Mouse (Mus musculus) lung, postnatal 14 days (tissue): Measurements from ENCODE around the gene Patl2.
A peak's percentile ranks its signal among the peaks of the same experiment; 100 is the strongest.

Experiments used
- DNase-seq: peaks from one replicate; pipeline ENCODE4 v3.0.0; 2021

The Patl2 gene

DNA sequence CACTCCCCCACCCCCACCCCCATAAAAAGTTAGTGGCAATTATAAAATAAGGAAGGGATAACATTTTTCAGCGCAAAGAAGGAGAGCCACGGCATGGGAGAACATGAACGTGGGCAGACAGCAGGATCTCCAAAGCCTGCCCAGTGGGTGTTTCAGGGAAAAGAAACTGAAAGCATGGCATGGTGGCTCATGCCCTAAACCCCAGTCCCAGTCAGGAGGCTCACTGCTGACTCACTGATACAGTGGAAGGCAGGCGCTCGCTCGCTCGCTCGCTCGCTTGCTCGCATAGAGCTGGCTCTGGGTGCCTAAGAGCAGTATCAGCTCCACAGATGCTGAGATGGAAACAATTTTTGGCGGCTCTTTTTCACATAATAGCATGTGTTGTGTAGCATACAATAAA is 21.7 kb downstream of the Patl2 start:
- no peak for DNase-seq

DNA sequence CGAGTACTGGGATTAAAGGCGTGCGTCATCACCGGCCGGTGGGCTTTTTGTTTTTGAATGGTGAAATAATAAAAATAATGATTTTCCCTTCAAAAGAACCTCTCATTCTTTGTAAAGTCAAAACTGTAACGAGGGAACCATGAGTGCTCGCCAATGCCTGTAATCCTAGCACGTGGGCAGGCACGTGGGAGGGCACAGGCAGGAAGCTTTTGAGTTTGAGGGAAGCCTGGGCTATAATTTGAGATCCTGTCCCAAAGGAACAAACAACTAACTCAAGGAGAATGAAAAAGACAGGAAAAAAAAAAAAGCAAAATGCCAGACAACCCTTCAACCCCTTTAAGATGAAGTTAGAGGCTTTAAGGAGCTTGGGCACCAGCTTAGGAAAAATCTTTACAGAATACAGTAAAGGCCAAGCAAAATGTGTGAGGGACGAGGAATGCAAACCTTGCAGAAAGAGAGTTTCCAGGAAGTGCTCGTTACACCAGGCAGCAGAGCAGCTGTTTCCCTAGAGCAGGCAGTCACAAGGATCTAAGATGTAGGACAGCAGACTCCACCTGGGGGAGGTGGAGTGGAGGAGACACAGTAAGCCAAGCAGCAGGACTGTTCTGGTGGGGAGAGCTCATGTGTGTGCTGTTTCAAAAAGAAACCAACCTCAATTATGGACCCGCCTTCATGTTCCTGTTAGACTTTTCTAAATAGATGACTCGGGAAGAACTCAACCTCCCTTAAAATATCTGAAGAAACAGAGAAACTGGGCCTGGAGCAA is 22.4 kb downstream of the Patl2 start:
- no peak for DNase-seq

DNA sequence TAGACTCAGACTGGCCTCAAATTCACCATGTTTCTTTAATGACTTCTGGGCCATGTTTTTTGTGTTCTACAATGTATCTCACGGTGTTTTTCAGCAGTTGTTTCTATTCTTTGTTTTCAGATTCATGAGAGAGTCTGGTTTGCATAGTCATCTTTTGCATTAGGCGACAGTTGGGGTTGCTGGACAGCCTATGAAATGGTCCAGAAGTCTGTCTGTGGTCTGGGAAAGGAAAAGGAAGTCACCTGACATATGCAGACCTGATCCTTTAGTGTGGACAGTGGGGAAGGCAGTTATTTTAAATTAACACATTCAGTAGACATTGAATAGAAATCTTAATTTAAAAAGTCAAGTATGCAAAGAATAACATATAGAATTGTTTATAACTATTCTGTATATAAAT is 23.5 kb downstream of the Patl2 start:
- DNase-seq, result no peak

DNA sequence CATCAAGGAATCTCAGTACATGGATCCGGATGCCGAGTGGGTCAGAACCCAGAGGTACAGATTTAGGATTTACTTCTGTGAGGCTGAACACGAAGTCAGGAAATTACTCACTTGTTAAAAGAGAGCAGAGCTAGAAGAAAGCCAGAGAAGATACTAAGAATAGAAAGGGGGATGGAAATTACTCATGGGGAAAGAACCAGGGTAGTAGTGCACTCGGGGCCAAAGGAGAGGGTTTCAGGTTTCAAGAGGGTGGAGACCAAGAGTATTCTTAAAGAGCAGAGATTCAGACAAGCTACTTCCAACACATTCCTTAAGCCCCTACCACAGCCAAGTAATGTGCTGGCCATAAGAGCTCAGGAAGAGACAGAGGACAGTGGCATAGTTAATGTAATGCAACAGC is 24.4 kb downstream of the Patl2 start:
- no peak for DNase-seq

DNA sequence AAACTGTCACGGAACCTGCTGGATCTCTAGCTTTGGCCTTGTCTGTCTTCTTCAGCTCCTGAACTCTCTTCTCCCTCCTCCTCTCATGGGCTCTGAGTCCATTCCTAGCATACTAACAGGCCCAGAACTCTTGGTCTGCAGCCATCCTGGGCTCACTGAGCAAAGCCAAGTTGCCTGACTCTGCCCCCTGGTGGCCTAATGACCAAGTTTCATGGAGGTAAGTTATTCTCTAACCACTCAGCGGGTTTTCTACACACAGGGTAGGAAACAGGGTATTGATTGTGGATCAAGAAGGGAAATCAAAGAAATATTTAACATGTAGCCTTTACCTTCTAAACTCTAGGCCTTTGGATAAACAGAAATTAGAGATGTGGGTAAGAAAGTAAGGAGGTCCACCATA is 25.3 kb downstream of the Patl2 start, which contains the start of gene Trim69:
Gene Trim69 (plus strand): TSS at position 21 of the 400 bp plus-strand sequence.
- DNase-seq, result peak; percentile 92

DNA sequence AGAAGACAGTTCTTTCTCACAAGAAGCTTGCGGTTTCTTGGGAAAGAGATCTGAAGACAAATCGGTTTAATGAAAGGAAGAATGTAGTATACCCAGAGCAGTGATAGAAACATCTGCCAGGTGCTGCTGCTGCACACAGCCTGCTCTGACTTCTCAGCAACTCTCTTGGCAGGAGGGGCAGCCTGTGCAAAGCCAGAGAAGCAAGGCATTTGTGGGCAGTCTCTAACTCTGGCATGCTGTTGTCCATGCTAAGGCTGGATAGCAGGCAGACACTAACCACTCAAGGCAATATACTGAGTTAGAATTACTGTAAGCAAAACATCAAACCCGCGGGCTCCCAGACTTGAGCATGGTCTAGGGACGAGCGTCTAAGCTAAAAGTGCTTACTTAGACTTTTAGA is 26.3 kb downstream of the Patl2 start:
- DNase-seq, result no peak

DNA sequence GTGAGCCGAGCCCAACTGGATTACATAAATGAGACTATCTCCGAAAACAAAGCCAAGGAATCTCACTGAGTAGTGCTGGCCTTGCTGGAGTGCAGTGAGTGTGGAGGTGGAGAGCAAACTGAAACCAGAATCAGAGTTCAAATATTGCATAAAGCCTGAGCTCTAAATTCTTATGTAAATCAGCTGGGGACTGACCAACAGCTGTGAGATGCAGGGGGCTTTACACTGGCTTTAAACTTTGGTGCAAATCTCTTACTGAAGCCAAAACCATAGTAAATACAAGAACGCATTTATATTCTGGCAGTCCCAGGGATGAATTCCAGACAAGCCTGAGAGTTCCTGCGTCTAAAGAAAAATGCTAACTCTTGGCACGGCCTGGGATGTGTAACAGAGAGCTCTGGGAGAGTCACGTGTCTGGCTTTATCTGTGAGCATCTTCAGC is 27.6 kb downstream of the Patl2 start:
- DNase-seq, result no peak

DNA sequence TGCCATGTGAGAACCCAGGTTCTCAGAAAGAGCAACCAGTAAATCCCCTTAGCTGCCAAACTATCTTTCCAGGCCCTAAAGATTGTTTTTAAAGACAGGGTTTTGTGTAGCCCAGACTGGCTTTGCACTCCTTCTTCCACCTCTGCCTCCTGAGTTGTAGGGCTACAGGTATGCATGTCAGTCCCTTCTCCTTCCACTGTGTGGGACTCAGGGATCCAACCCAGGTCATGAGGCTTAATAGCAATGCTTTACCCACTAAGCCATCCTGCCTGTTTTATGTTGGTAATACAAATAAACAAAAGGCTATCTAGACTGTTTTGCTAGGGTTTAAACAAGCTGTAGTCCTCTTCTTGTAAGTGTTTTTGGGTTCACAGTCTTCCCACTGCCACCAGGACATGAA is 28.4 kb downstream of the Patl2 start:
- DNase-seq, result no peak

DNA sequence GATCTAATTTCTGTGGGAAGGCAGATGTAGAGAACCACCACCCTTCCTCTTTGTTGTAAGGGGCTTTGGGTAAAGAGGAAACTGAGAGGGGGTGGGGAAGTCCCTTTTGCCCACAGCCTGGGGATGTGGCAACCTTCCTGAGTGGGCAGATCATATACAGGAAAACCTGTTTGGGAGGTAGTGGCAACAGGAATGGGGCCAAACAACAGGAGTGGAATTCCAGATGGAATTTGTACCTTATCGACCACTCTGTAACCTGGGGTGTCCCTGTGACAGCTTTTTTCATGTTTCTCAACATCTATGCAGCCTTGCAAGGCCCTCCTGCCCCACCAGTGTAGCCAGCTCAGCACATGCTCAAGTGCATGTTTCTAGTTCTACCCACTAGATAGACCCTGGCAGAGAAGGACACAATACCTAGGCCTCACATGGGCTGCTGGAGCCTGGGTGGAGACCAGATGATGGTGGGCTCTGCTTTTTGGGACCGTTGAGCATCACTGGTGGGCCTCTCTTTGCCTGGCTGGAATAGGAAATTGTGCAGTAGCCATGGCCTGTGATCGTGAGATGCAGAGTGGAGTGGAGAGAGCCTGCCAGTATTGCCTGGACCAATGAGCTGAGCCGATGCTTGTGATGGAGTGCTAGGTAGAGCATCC is 29.8 kb downstream of the Patl2 start:
- no peak for DNase-seq

DNA sequence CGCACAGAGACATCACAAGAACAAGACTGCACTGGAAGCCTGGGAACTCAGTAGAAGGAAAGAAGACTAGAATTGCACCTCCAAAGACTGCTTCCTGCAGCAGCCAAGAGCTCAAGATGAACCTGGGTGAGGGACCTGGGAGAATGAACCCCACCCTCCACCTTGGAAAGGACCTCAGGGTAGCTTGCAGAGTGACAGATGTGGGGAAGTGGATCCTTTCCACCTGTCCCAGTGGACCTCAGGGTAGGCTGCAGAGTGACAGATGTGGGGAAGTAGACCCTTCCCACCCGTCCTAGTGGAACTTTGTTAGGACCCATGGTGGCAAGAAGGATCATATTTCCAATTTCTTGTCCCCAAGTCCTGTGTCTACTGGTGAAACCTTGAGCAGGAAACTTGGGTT is 30.7 kb downstream of the Patl2 start:
- no peak for DNase-seq

DNA sequence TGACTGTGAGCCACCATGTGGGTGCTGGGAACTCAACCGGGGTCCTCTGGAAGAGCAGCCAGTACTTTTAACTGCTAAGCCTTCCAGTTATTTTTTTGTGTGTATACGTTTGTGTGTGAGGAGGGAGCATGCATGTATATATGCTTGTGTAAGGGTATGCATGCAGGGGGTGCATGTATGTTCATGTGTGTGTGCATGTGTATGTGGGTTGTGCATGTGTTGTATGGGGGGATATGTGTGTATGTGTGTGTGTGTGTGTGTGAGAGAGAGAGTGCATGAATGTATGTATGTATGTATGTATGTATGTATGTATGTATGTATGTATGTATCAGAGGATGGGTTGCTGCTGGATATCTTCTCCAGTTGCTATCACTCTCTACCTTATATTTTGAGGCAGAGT is 31.5 kb downstream of the Patl2 start:
- no peak for DNase-seq

DNA sequence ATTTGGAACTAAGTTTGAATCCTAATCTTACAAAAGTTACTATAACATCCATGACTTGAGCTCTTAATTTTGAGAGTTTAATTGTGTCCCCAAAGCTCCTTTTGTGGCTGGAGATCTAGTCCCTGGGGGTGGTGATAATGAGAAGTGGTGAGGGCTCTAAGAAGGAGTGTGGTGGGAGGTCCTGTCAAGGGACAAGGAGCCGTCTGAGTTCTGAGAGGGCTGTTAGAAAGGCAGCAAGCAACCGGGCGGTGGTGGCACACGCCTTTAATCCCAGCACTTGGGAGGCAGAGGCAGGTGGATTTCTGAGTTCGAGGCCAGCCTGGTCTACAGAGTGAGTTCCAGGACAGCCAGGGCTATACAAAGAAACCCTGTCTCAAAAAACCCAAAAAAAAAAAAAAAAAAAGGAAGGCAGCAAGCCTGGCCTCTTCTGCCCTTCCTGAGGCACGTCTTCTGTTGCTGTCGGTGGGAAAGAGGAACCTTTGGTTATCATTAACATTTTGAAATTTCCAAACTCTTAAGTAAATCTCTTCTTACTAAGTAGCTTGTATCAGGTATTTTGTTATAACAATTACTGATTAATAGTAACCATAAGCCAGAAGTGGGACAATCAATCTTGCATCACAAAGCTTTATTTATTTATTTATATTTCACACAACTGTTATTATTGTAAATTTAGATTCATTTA is 32.2 kb downstream of the Patl2 start:
- DNase-seq, result no peak

DNA sequence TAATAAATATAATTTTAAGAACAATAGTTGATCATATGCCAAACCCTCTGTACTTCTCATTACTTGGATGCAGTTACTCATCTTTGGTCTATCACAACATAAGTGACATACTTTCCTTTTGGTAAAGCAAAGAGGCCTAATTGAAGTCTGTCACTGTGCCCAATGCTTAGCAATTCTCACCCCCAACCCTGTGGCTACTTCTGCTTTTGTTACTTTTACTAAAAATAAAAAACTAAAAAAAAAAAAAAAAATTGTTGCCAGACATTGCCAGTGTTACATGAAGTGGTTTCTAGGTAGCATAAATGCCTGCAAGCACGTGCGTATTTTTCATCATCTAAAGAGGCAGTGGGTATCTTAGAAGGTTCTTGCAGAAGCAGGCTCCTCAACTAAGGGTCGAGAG is 33.1 kb downstream of the Patl2 start:
- no peak for DNase-seq

DNA sequence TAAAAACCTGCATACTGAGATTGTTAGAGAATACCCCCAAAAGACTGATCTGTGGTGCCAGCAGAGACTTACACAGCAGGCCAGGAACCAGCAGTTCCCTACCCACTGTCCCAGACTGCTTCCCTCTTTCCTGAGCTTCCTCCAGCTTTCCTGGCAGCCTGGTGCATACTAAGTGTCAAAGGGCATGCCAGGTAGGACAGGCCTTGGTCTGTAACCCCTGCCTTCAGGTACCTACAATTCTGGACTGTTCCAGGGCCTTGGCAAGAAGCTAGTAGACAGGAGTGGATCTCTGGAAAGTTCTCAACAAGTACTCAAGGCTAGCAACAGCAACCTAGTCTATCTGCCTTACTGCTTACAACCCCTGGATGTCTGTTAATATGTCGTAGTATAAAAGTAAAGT is 34.8 kb downstream of the Patl2 start:
- DNase-seq, result no peak

DNA sequence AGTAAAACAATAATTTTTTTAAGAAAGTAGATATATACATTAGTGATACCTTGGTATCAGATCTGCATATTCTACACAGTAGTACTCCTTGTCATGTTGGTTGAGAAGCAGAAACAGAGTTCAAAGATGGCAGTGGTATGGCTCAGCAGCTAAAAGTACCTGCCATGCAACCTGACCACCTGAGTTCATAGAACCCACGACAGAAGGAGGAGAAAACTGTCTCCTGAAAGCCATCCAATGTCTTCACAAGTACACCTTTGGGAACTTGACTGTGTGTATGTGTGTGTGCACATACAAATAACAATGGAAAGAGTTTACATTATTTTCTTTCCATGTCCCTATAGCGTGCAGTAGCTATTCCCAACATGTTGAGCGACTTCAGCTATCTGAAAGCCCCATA is 36.3 kb downstream of the Patl2 start:
- no peak for DNase-seq

DNA sequence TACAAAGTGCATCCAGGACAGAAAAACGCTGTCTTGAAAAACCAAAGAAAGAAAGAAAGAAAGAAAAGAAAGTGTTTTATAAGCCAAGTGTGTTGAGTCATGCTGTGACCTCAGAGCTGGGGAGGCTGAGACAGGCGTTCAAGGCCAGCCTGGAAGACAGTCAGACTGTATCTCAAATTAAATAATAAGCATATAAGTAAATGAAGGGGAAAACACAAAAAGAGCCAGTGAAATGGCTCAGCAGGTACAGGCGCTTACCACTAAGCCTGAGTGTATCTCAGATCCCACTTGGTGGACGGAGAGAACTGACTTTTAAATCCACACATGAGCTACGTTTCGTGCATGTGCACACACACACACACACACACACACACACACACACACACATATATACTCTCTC is 36.7 kb downstream of the Patl2 start:
- no peak for DNase-seq

DNA sequence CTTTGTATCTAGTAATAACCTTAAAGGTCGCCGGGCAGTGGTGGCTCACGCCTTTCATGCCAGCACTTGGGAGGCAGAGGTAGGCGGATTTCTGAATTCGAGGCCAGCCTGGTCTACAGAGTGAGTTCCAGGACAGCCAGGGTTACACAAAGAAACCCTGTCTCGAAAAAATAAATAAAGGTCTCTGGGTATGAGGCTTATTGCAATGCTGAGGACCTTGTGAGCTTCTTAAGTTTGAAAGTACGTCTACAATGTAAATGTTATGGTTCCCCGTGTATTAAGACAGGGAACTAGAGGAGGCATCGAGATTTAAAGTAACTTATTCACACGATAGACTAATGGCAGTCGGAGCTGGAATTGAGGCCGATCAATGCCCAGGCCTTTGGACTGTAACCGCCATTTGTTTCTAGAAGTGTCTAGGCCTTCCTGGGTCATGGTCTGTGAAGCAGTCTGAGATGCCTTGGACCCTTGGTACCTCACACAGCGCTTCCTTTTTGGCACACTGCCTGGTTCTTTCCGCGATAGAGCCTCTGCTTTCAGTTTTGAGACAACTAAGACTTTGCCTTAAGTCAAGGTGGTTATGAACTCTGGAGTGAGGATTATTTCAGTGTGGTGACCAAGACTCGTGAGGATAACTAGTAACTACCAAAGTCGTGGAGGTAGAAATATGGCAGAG is 37.6 kb downstream of the Patl2 start:
- DNase-seq, result peak; percentile 85

DNA sequence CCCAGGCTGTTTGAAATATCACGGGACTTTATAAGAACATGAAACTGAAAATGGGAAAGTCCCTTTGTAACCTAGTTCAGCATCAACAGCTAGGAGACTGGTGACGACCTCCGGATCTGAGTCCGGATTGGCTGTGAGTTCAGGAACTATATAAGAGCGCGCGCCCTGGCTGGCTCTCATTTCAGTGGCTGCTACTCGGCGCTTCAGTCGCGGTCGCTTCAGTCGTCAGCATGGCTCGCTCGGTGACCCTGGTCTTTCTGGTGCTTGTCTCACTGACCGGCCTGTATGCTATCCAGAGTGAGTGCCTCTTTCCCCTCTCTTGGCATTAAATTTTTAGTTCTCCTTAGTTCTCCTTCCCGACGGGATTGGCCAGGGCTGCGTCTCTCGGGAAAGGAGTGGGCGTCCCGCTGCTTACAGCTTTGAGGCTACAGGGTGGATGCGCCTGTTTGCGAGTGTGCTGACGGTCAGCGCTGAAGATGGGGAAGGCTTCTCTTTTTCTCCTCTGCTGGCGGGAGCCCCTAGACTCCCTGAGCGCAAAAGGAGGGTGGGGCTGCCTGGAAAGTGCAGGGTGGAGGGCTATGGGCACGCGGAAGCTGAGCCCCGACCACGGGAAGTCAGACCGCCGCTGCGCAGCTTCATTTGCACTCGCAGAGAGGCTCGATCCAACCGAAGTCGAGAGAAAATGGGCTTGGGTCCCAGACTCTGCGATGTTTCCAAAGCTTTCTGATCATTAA is 38.3 kb downstream of the Patl2 start, which contains the start of gene B2m:
Gene B2m (plus strand): TSS at position 179 of the 734 bp plus-strand sequence.
- DNase-seq, result peak; percentile 97

DNA sequence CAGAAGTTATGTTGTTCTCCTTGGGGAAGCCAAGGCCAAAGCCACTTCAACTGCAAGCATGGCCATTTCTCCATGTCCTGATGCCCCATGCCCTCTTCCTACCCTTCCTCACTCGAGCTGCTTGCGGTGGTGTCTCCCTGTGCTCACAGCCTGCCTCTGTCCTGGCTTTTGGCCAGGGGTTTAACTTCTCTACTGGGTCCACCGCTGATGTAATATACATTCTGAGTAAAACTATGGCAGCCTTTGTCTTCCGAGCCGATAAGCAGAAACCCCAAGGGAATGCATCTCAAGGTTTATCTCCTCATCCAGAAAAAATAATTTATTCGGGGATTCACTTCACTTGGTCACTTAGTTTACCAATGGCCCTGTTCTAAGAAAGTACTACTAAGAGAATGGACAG is 39.3 kb downstream of the Patl2 start:
- no peak for DNase-seq

DNA sequence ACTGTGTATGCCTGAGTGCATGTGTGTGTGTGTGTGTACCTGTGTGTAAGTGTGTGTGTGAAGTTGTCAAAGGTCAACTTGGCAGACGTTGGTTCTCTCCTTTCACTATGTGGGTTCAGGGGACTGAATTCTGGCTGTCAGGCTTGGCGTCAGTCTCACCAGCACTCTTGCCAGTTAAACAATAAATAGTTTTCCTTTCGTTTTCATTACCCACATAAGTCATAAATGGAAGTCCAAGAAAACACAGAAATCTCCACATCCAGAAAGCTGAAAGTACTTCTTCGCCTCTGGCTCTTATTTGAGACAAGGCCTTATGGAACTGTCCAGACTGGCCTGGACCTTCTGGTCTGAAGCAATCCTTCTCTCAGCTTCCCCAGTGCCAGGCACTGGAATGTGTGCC is 40.2 kb downstream of the Patl2 start:
- no peak for DNase-seq

DNA sequence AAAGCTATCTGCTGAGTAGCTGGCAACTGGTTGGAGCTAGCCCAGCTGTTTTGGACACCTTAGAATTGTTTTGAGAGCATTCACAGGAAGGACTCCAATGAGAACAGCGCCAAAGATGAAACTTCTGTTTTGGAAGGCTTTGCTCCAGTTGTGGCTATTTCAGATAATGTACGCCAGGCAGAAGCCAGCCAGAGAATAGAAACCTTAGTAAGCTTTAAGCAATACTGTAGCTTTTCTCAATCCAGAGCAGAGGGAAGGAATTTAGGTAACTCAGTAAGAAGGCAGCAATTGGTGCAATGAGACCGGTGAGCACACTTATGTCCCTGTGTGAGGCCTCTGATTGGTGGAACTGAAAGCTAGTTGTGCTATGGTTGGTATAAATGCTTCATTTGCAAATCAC is 42.9 kb downstream of the Patl2 start:
- no peak for DNase-seq

DNA sequence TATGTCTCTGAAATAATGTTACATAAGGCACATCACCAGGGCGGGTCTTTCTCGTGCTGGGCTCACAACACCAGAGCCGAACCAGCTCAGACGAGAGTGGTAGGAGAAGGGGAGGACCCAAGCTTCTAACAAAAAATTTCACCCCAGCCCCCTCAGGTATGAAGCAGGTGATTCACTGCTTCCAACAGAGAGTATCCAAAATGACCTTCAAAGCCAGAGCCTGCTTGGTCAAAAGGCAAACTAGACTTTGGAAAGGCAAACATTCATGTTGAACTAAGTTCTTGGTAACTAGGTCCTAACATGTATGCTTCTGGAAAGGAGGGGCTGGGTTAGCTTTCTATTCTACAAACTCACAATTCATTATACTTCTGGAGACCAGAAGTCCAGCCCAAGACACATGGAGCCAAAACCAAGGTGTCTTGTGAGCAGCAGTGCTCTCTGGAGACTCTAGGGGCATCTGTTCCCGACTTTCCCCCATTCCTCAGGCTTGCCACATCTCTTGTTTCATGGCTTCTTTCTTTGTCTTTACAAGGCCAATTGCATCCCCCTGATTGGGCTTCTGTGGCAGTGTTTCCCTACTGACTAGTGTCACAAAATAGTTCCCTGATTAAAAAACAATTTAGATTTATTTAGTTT is 44.5 kb downstream of the Patl2 start:
- no peak for DNase-seq
